17 mouse cellular contexts compared by ENCODE assay signal in genomic region chr17:67390851-67391250, GRCm38 (mm10). TPM values are rescaled to one million over a fixed set of nuclear protein-coding genes. Genes with fewer than 3 reads are reported as not detected.
DNase-seq lines count a peak whose midpoint lies in the region; ATAC-seq and TF ChIP-seq lines count a peak whose summit lies in the region.
"Had no signal": no experiment of that assay in that cellular context is flagged by ENCODE, and none has a peak within 500 bp of the region (broad histone marks: within the 10 kb centered on the region; RNA-seq: fewer than 3 reads in every experiment).

No protein-coding gene starts in this region.

- intact Hi-C loops in left cerebral cortex, postnatal 14 days (cut with DNase I) = no loop called here
- intact Hi-C loops in left cerebral cortex, postnatal 36 days (cut with DNase I) = no loop called here

- ATAC-seq in heart, embryonic 11.5 days (replicated peaks; ENCODE audit: insufficient number of reproducible peaks, low FRiP score, low TSS enrichment) = peak; percentile 65; the same call in 1 of the 2 replicates
- ATAC-seq: forebrain, postnatal 0 days; Patski had no signal

- H3K27ac ChIP-seq in testis, adult 2 months (ENCODE audit: control insufficient read depth, insufficient read depth, low read depth, low read length) = no peak overlapping the region
- no peak overlapping the region for H3K27ac ChIP-seq in heart, embryonic 11.5 days (ENCODE audit: low read depth, low read length)
- H3K27ac ChIP-seq: embryonic facial prominence, embryonic 10.5 days; limb, embryonic 12.5 days; midbrain, embryonic 12.5 days had no signal

- H3K9me3 ChIP-seq in heart, embryonic 11.5 days (replicated peaks; ENCODE audit: control insufficient read depth, low read length) = no peaks in the 10 kb centered on the region
- H3K9me3 ChIP-seq: embryonic facial prominence, embryonic 10.5 days; limb, embryonic 12.5 days; midbrain, embryonic 12.5 days had no signal

- peak overlapping the region; percentile 53 for H3K4me3 ChIP-seq in testis, adult 2 months (ENCODE audit: control insufficient read depth, low read depth, low read length)
- no peak overlapping the region for H3K4me3 ChIP-seq in heart, embryonic 11.5 days (ENCODE audit: low read depth, low read length)
- H3K4me3 ChIP-seq: embryonic facial prominence, embryonic 10.5 days; erythroblast, embryonic 14.5 days; limb, embryonic 12.5 days; midbrain, embryonic 12.5 days had no signal

- DNase-seq in heart, adult 11 months = peak; percentile 89
- no peak for DNase-seq in heart, adult 9 months (ENCODE audit: low spot score in 2 of 2)
- DNase-seq in testis, postnatal 14 days (ENCODE audit: low spot score) = no peak
- DNase-seq in layer of hippocampus, postnatal 14 days (ENCODE audit: low spot score in 2 of 2) = no peak
- DNase-seq in left cerebral cortex, postnatal 14 days (ENCODE audit: low spot score in 2 of 2) = no peak
- no peak for DNase-seq in left cerebral cortex, postnatal 36 days (ENCODE audit: low spot score in 2 of 2)
- DNase-seq: cerebellum, postnatal 25 days; forebrain, postnatal 0 days; gastrocnemius, postnatal 10 days; lung, postnatal 36 days had no signal

- H3K27me3 ChIP-seq in testis, adult 2 months (ENCODE audit: control insufficient read depth, insufficient read depth, low read length) = no peaks in the 10 kb centered on the region
- H3K27me3 ChIP-seq in heart, embryonic 11.5 days (ENCODE audit: control insufficient read depth, insufficient read depth, low read length) = no peaks in the 10 kb centered on the region
- H3K27me3 ChIP-seq: limb, embryonic 12.5 days; midbrain, embryonic 12.5 days had no signal

- no peak overlapping the region for H3K4me2 ChIP-seq in heart, embryonic 11.5 days
- H3K4me2 ChIP-seq: limb, embryonic 12.5 days; midbrain, embryonic 12.5 days had no signal

- H3K9ac ChIP-seq in heart, embryonic 11.5 days (ENCODE audit: low read depth, low read length) = no peak overlapping the region
- H3K9ac ChIP-seq: forebrain, postnatal 0 days; limb, embryonic 12.5 days; midbrain, embryonic 12.5 days had no signal

- TF ChIP-seq CTCF in testis, adult 2 months (IDR thresholded peaks at IDR 0.05; ENCODE audit: control insufficient read depth, insufficient read depth, insufficient replicate concordance, low read depth, low read length) = no peak

- 22% methylated on average over 5 of the region's 5 CpGs for WGBS in heart, embryonic 11.5 days (ENCODE audit: insufficient replicate concordance)

- TF ChIP-seq POLR2A in testis, adult 2 months (IDR thresholded peaks at IDR 0.05; ENCODE audit: control insufficient read depth, low read depth, low read length) = no peak

- H3K36me3 ChIP-seq in testis, adult 2 months (ENCODE audit: control insufficient read depth, insufficient read depth, low read length) = no peaks in the 10 kb centered on the region
- H3K36me3 ChIP-seq in heart, embryonic 11.5 days (ENCODE audit: control insufficient read depth, insufficient read depth, low read length) = no peaks in the 10 kb centered on the region
- H3K36me3 ChIP-seq: embryonic facial prominence, embryonic 10.5 days; limb, embryonic 12.5 days; midbrain, embryonic 12.5 days had no signal

- no peaks in the 10 kb centered on the region for H3K4me1 ChIP-seq in testis, adult 2 months (ENCODE audit: control insufficient read depth, insufficient read depth, low read length)
- H3K4me1 ChIP-seq in heart, embryonic 11.5 days (ENCODE audit: control insufficient read depth, insufficient read depth, low read length) = no peaks in the 10 kb centered on the region; the same call in 1 of the 2 replicates

RNA-seq across cellular contexts. Expression of gene Ptprm, which starts 36.6 kb away (rescaled TPM):
- polyA plus RNA-seq in testis, adult 2 months (2012; rRNA removed) = 3.0 and 4.6 TPM in 2 replicates
- polyA plus RNA-seq in heart, embryonic 11.5 days (2014; fragmentation: Nextera tagmentation; extraction: Ambion mirVana) = 15.9 and 16.0 TPM in 2 replicates
- 10 to 100 TPM; 27.7 TPM for total RNA-seq in layer of hippocampus, postnatal 14 days (2021)
- 10 to 100 TPM; 36.2 to 41.9 TPM for total RNA-seq in left cerebral cortex, postnatal 14 days (2021)
- total RNA-seq in left cerebral cortex, postnatal 36 days (2021) = 10 to 100 TPM; 34.1 to 41.6 TPM
- polyA plus RNA-seq: erythroblast, embryonic 14.5 days had no signal
